Mouse (Mus musculus) neural tube, embryonic 12.5 days (tissue): ENCODE data around the gene Eif3g. TPM values are rescaled to one million over a fixed set of nuclear protein-coding genes. Genes with fewer than 3 reads are reported as not detected.

Source experiments
- ATAC-seq: fragments of 200-750 bp; cut with Nextera tagmentation; 2 replicates; pipeline ENCODE4 v1.8.0; 2017; ENCODE audit warnings: low read depth, mild to moderate bottlenecking, moderate TSS enrichment, moderate library complexity; ENCODE audit not compliant: low FRiP score
- H3K27ac ChIP-seq: fragments of 300-500 bp; sonication (generic); 2 replicates; pipeline ENCODE4 v1.5.1; 2016
- H3K27me3 ChIP-seq: fragments of 300-500 bp; sonication (generic); replicated peaks from 2 replicates; pipeline ENCODE4 v1.6.1; 2016; ENCODE audit warnings: mild to moderate bottlenecking
- H3K36me3 ChIP-seq: fragments of 300-500 bp; sonication (generic); 2 replicates; pipeline ENCODE4 v1.6.1; 2016; ENCODE audit warnings: mild to moderate bottlenecking
- H3K4me1 ChIP-seq: fragments of 300-500 bp; sonication (generic); 2 replicates; pipeline ENCODE4 v1.6.1; 2016
- H3K4me2 ChIP-seq: fragments of 300-500 bp; sonication (generic); replicated peaks from 2 replicates; pipeline ENCODE4 v1.6.1; 2016; ENCODE audit warnings: mild to moderate bottlenecking
- H3K4me3 ChIP-seq: fragments of 300-500 bp; sonication (generic); 2 replicates; pipeline ENCODE4 v1.5.1; 2016
- H3K9ac ChIP-seq: fragments of 300-500 bp; sonication (generic); 2 replicates; pipeline ENCODE4 v1.6.1; 2016; ENCODE audit warnings: mild to moderate bottlenecking
- H3K9me3 ChIP-seq: fragments of 300-500 bp; sonication (generic); 2 replicates; pipeline ENCODE4 v1.6.1; 2016; ENCODE audit warnings: mild to moderate bottlenecking
- WGBS: fragments of 180-500 bp; shearing (Covaris S2); methylation state at CpG from one replicate; pipeline ENCODE4 v1.1.7; 2016; 5-methylcytosine and 5-hydroxymethylcytosine counted together
- polyA plus RNA-seq: library from polyadenylated mRNA; unstranded; fragments of >200 nt; fragmentation: Nextera tagmentation; extraction: Ambion mirVana; gene quantifications from 2 replicates; pipeline ENCODE4 v1.2.1, GENCODE M21; 2016

Eif3g gene
- polyA plus RNA-seq, 1 experiment from 2014 or later, result 301 TPM

GRCm38 (mm10) chr9:20886563-20886962 is 11.9 kb downstream of the Eif3g start:
- 0 out of 2 replicates have a peak, but pooled peaks cover 3% of the 10 kb centered on the region for H3K9me3 ChIP-seq
- H3K4me2 ChIP-seq, result no peak overlapping the region
- 96% methylated on average over 2 of the region's 2 CpGs for WGBS
- H3K4me3 ChIP-seq, result no peak overlapping the region
- H3K27ac ChIP-seq, result no peak overlapping the region
- H3K27me3 ChIP-seq, result no peaks in the 10 kb centered on the region
- peaks cover 6% of the 10 kb centered on the region; the same call in 1 of the 2 replicates for H3K4me1 ChIP-seq
- H3K36me3 ChIP-seq, result peaks cover 23% of the 10 kb centered on the region
- ATAC-seq, result no peak
- no peak overlapping the region for H3K9ac ChIP-seq

- H3K27ac ChIP-seq, result peak within 1 kb of the TSS; percentile 65
- peaks cover 3% of the 10 kb centered on the region; the same call in 1 of the 2 replicates for H3K4me1 ChIP-seq
- H3K4me3 ChIP-seq, result peak within 1 kb of the TSS; percentile 34
- no peaks in the 10 kb centered on the region for H3K36me3 ChIP-seq
- no peaks in the 10 kb centered on the region; the same call in 1 of the 2 replicates for H3K27me3 ChIP-seq
- WGBS, result 95% methylated on average over 13 of the region's 13 CpGs
- peak within 1 kb of the TSS; percentile 64 for H3K4me2 ChIP-seq
- H3K9ac ChIP-seq, result peak within 1 kb of the TSS; percentile 48
- no peaks in the 10 kb centered on the region for H3K9me3 ChIP-seq
- no peak for ATAC-seq
Observed at GRCm38 (mm10) chr9:20879097-20879792, 19.2 kb downstream of the Eif3g start, which contains the start of gene Angptl6. Angptl6 (minus strand) TSS chr9:20879727.

- WGBS, result 20% methylated on average over 10 of the region's 10 CpGs
- peak overlapping the region; percentile 65 for H3K27ac ChIP-seq
Observed at GRCm38 (mm10) chr9:20878710-20879065, 19.7 kb downstream of the Eif3g start.

GRCm38 (mm10) chr9:20878041-20878709 is 20.2 kb downstream of the Eif3g start:
- under 1% methylated on average over 69 of the region's 69 CpGs for WGBS
- Histone ChIP-seq H3K4me2 (peak overlapping the region; percentile 64), H3K27me3 (no peaks in the 10 kb centered on the region; the same call in 1 of the 2 replicates)

More at GRCm38 (mm10) chr9:20878710-20879065, 19.7 kb downstream of the Eif3g start:
- peak overlapping the region; percentile 34 for H3K4me3 ChIP-seq
- H3K9me3 ChIP-seq, result no peaks in the 10 kb centered on the region
- peak; percentile 14 for ATAC-seq
- H3K4me2 ChIP-seq, result peak overlapping the region; percentile 64
- no peaks in the 10 kb centered on the region; the same call in 1 of the 2 replicates for H3K27me3 ChIP-seq
- peak overlapping the region; percentile 48 for H3K9ac ChIP-seq
- H3K36me3 ChIP-seq, result no peaks in the 10 kb centered on the region
- H3K4me1 ChIP-seq, result peaks cover 3% of the 10 kb centered on the region; the same call in 1 of the 2 replicates

GRCm38 (mm10) chr9:20877118-20878040 is 21.0 kb downstream of the Eif3g start:
- ATAC-seq, result peak; percentile 4; the same call in 1 of the 2 replicates

More at GRCm38 (mm10) chr9:20878041-20878709, 20.2 kb downstream of the Eif3g start:
- Histone ChIP-seq H3K4me1 (peaks cover 3% of the 10 kb centered on the region; the same call in 1 of the 2 replicates), H3K9ac (peak overlapping the region; percentile 48), H3K36me3 (no peaks in the 10 kb centered on the region), H3K9me3 (no peaks in the 10 kb centered on the region), H3K27ac (peak overlapping the region; percentile 65), H3K4me3 (peak overlapping the region; percentile 34)
- peak; percentile 95 for ATAC-seq

GRCm38 (mm10) chr9:20876318-20877117 is 21.9 kb downstream of the Eif3g start:
- no peak overlapping the region for H3K27ac ChIP-seq
- no peaks in the 10 kb centered on the region for H3K9me3 ChIP-seq
- no peak for ATAC-seq
- no peak overlapping the region for H3K4me3 ChIP-seq
- 72% methylated on average over 8 of the region's 9 CpGs for WGBS
- H3K4me1 ChIP-seq, result peaks cover 3% of the 10 kb centered on the region; the same call in 1 of the 2 replicates
- no peak overlapping the region for H3K4me2 ChIP-seq
- H3K27me3 ChIP-seq, result peaks cover 1% of the 10 kb centered on the region
- H3K36me3 ChIP-seq, result no peaks in the 10 kb centered on the region
- H3K9ac ChIP-seq, result no peak overlapping the region

More at GRCm38 (mm10) chr9:20877118-20878040, 21.0 kb downstream of the Eif3g start:
- no peak overlapping the region for H3K27ac ChIP-seq
- H3K4me3 ChIP-seq, result peak overlapping the region; percentile 34
- peaks cover 3% of the 10 kb centered on the region; the same call in 1 of the 2 replicates for H3K4me1 ChIP-seq
- 0 out of 2 replicates have a peak overlapping the region, but pooled peaks have one; percentile 8 for H3K9ac ChIP-seq
- no peaks in the 10 kb centered on the region for H3K9me3 ChIP-seq
- H3K36me3 ChIP-seq, result no peaks in the 10 kb centered on the region
- H3K27me3 ChIP-seq, result no peaks in the 10 kb centered on the region; the same call in none of the 2 replicates
- WGBS, result 37% methylated on average over 14 of the region's 14 CpGs
- H3K4me2 ChIP-seq, result peak overlapping the region; percentile 64

GRCm38 (mm10) chr9:20875021-20875790 is 23.2 kb downstream of the Eif3g start:
- no peaks in the 10 kb centered on the region for H3K9me3 ChIP-seq

GRCm38 (mm10) chr9:20873521-20873920 is 24.9 kb downstream of the Eif3g start:
- no peak overlapping the region for H3K4me2 ChIP-seq
- peaks cover 3% of the 10 kb centered on the region; the same call in 1 of the 2 replicates for H3K4me1 ChIP-seq
- ATAC-seq, result no peak
- H3K36me3 ChIP-seq, result no peaks in the 10 kb centered on the region
- WGBS, result 91% methylated on average over 12 of the region's 12 CpGs
- peaks cover 31% of the 10 kb centered on the region for H3K27me3 ChIP-seq
- H3K9ac ChIP-seq, result no peak overlapping the region
- H3K4me3 ChIP-seq, result no peak overlapping the region
- H3K9me3 ChIP-seq, result no peaks in the 10 kb centered on the region
- no peak overlapping the region for H3K27ac ChIP-seq

More at GRCm38 (mm10) chr9:20875021-20875790, 23.2 kb downstream of the Eif3g start:
- H3K27ac ChIP-seq, result no peak overlapping the region
- no peak overlapping the region for H3K4me2 ChIP-seq
- ATAC-seq, result no peak
- peaks cover 3% of the 10 kb centered on the region; the same call in 1 of the 2 replicates for H3K4me1 ChIP-seq
- H3K27me3 ChIP-seq, result peaks cover 14% of the 10 kb centered on the region
- no peak overlapping the region for H3K4me3 ChIP-seq
- H3K36me3 ChIP-seq, result no peaks in the 10 kb centered on the region
- 70% methylated on average over 23 of the region's 23 CpGs for WGBS
- no peak overlapping the region for H3K9ac ChIP-seq

GRCm38 (mm10) chr9:20872991-20873390 is 25.4 kb downstream of the Eif3g start:
- no peak overlapping the region for H3K9ac ChIP-seq
- no peak for ATAC-seq
- H3K9me3 ChIP-seq, result no peaks in the 10 kb centered on the region
- no peak overlapping the region for H3K4me3 ChIP-seq
- no peak overlapping the region for H3K4me2 ChIP-seq
- H3K4me1 ChIP-seq, result peaks cover 3% of the 10 kb centered on the region; the same call in 1 of the 2 replicates
- peaks cover 36% of the 10 kb centered on the region for H3K27me3 ChIP-seq
- H3K36me3 ChIP-seq, result no peaks in the 10 kb centered on the region
- H3K27ac ChIP-seq, result no peak overlapping the region
- 89% methylated on average over 10 of the region's 10 CpGs for WGBS
